Mouse (Mus musculus): Measurements from ENCODE around the gene Ralgds. TPM values are rescaled to one million over a fixed set of nuclear protein-coding genes. Genes with fewer than 3 reads are reported as not detected.

The Ralgds gene
- polyA plus RNA-seq, 1 experiment from 2014 or later: 55.9 TPM

- no peaks in the 10 kb centered on the region for H3K9me3 ChIP-seq (ENCODE audit: control insufficient read depth, low read length)
- DNase-seq (ENCODE audit: low spot score): no peak
- H3K9ac ChIP-seq (ENCODE audit: low read depth, low read length): peak overlapping the region; percentile 40; the same call in 1 of the 2 replicates
- no peak overlapping the region; the same call in 1 of the 2 replicates for H3K4me2 ChIP-seq (replicated peaks; ENCODE audit: low read depth, low read length)
- peak overlapping the region; percentile 92 for H3K27ac ChIP-seq (ENCODE audit: low read depth, low read length)
- H3K4me1 ChIP-seq (replicated peaks; ENCODE audit: control insufficient read depth, insufficient read depth, low read length): peaks cover 19% of the 10 kb centered on the region
- H3K4me3 ChIP-seq (ENCODE audit: low read depth, low read length): no peak overlapping the region
- ATAC-seq (ENCODE audit: low FRiP score): no peak
- H3K36me3 ChIP-seq (ENCODE audit: control insufficient read depth, insufficient read depth, low read length): no peaks in the 10 kb centered on the region
- WGBS: 40% methylated on average over 12 of the region's 12 CpGs
- no peaks in the 10 kb centered on the region for H3K27me3 ChIP-seq (ENCODE audit: control insufficient read depth, insufficient read depth, low read length)
These were observed 13.3 kb downstream of the Ralgds start for GRCm38 (mm10) chr2:28525943-28526876.

GRCm38 (mm10) chr2:28527436-28528353 lies 14.8 kb downstream of the Ralgds start:
- DNase-seq (ENCODE audit: low spot score) (no peak), ATAC-seq (ENCODE audit: low FRiP score) (no peak)
- Histone ChIP-seq H3K9ac (ENCODE audit: low read depth, low read length) (no peak overlapping the region), H3K27ac (ENCODE audit: low read depth, low read length) (no peak overlapping the region), H3K36me3 (ENCODE audit: control insufficient read depth, insufficient read depth, low read length) (no peaks in the 10 kb centered on the region), H3K4me1 (replicated peaks; ENCODE audit: control insufficient read depth, insufficient read depth, low read length) (peaks cover 23% of the 10 kb centered on the region), H3K4me3 (ENCODE audit: low read depth, low read length) (no peak overlapping the region), H3K4me2 (replicated peaks; ENCODE audit: low read depth, low read length) (no peak overlapping the region), H3K27me3 (ENCODE audit: control insufficient read depth, insufficient read depth, low read length) (no peaks in the 10 kb centered on the region), H3K9me3 (ENCODE audit: control insufficient read depth, low read length) (no peaks in the 10 kb centered on the region)
- WGBS: 90% methylated on average over 20 of the region's 20 CpGs

- Histone ChIP-seq H3K36me3 (ENCODE audit: control insufficient read depth, insufficient read depth, low read length) (no peaks in the 10 kb centered on the region), H3K4me2 (replicated peaks; ENCODE audit: low read depth, low read length) (no peak overlapping the region), H3K9ac (ENCODE audit: low read depth, low read length) (no peak overlapping the region), H3K9me3 (ENCODE audit: control insufficient read depth, low read length) (no peaks in the 10 kb centered on the region), H3K27ac (ENCODE audit: low read depth, low read length) (no peak overlapping the region), H3K27me3 (ENCODE audit: control insufficient read depth, insufficient read depth, low read length) (no peaks in the 10 kb centered on the region), H3K4me3 (ENCODE audit: low read depth, low read length) (no peak overlapping the region), H3K4me1 (replicated peaks; ENCODE audit: control insufficient read depth, insufficient read depth, low read length) (peaks cover 28% of the 10 kb centered on the region)
- WGBS: 87% methylated on average over 7 of the region's 7 CpGs
- DNase-seq (ENCODE audit: low spot score): no peak
- no peak for ATAC-seq (ENCODE audit: low FRiP score)
These were observed 15.4 kb downstream of the Ralgds start for GRCm38 (mm10) chr2:28528354-28528730.

- no peak overlapping the region for H3K4me3 ChIP-seq (ENCODE audit: low read depth, low read length)
- H3K4me1 ChIP-seq (replicated peaks; ENCODE audit: control insufficient read depth, insufficient read depth, low read length): peaks cover 35% of the 10 kb centered on the region
- H3K9me3 ChIP-seq (ENCODE audit: control insufficient read depth, low read length): no peaks in the 10 kb centered on the region
- WGBS: 77% methylated on average over 4 of the region's 4 CpGs
- no peak overlapping the region for H3K9ac ChIP-seq (ENCODE audit: low read depth, low read length)
- no peaks in the 10 kb centered on the region for H3K27me3 ChIP-seq (ENCODE audit: control insufficient read depth, insufficient read depth, low read length)
- DNase-seq (ENCODE audit: low spot score) (no peak), ATAC-seq (ENCODE audit: low FRiP score) (no peak)
- no peak overlapping the region for H3K27ac ChIP-seq (ENCODE audit: low read depth, low read length)
- no peak overlapping the region for H3K4me2 ChIP-seq (replicated peaks; ENCODE audit: low read depth, low read length)
- no peaks in the 10 kb centered on the region for H3K36me3 ChIP-seq (ENCODE audit: control insufficient read depth, insufficient read depth, low read length)
These were observed 16.9 kb downstream of the Ralgds start for GRCm38 (mm10) chr2:28529856-28530255.

DNA sequence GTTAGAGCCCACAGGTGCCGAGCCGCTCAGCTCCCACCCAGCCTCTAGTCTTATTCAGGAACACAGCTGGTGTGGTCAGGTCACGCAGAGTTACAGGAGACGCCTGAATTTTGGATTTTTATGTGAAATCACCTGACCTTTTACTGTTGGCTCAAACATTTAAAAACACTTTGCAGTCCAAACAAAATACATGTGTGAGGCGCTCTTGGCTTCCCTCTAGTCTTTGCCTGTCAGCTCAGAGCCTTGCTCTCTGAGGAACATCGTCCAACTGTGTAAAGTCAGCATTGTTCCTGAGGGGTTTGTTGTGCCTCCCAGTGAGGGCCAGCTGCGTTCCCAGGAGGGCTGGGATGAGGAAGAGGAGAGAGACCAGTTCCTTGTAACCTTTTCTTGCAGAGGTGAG lies 17.4 kb downstream of the Ralgds start:
- Histone ChIP-seq H3K27me3 (ENCODE audit: control insufficient read depth, insufficient read depth, low read length) (no peaks in the 10 kb centered on the region), H3K9ac (ENCODE audit: low read depth, low read length) (peak overlapping the region; percentile 12; the same call in 1 of the 2 replicates), H3K4me1 (replicated peaks; ENCODE audit: control insufficient read depth, insufficient read depth, low read length) (peaks cover 38% of the 10 kb centered on the region), H3K27ac (ENCODE audit: low read depth, low read length) (no peak overlapping the region), H3K36me3 (ENCODE audit: control insufficient read depth, insufficient read depth, low read length) (no peaks in the 10 kb centered on the region), H3K9me3 (ENCODE audit: control insufficient read depth, low read length) (no peaks in the 10 kb centered on the region), H3K4me2 (replicated peaks; ENCODE audit: low read depth, low read length) (no peak overlapping the region), H3K4me3 (ENCODE audit: low read depth, low read length) (no peak overlapping the region)
- WGBS: 65% methylated on average over 7 of the region's 7 CpGs
- ATAC-seq (ENCODE audit: low FRiP score) (no peak), DNase-seq (ENCODE audit: low spot score) (no peak)

DNA sequence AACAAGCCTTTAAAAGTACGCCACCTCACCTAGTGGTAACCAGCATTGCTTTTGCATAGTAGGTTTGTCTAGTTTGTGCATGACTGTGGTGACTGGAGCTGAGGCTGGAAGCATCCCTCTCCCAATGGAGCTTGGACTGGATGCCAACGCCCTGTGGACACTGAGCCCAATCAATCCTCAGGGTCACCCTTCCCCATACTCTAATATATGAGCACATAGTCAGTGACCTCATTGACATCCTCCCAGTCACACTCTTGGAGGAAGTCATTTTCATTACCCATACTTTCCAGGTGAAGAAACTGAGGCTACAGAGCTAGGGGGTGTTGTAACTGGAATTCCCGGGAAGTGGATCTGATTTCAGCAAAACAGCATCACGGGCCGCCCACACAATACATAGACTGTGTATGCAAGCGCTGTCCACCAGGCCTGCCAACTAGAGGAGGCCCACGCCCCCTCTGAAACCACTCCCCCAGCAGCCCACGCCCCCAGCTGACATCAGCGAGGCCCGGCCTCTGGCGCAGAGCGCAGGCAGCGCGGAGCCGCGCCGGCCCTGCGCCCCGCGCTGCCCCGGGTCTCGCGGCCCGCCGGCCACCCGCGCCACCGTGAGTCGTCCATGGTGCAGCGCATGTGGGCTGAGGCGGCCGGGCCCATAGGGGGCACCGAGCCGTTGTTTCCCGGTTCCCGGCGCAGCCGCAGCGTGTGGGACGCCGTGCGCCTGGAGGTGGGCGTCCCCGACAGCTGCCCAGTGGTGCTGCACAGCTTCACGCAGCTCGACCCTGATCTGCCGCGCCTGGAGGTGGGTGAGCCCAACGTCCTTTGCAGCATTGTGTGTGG lies 20.2 kb downstream of the Ralgds start:
- Histone ChIP-seq H3K9me3 (ENCODE audit: control insufficient read depth, low read length) (no peaks in the 10 kb centered on the region), H3K4me2 (replicated peaks; ENCODE audit: low read depth, low read length) (peak overlapping the region; percentile 78), H3K4me3 (ENCODE audit: low read depth, low read length) (peak overlapping the region; percentile 45), H3K4me1 (replicated peaks; ENCODE audit: control insufficient read depth, insufficient read depth, low read length) (peaks cover 35% of the 10 kb centered on the region), H3K27me3 (ENCODE audit: control insufficient read depth, insufficient read depth, low read length) (no peaks in the 10 kb centered on the region), H3K9ac (ENCODE audit: low read depth, low read length) (peak overlapping the region; percentile 54), H3K27ac (ENCODE audit: low read depth, low read length) (peak overlapping the region; percentile 89), H3K36me3 (ENCODE audit: control insufficient read depth, insufficient read depth, low read length) (no peaks in the 10 kb centered on the region)
- peak; percentile 88 for ATAC-seq (ENCODE audit: low FRiP score)
- peak; percentile 86 for DNase-seq (ENCODE audit: low spot score)
- 4% methylated on average over 33 of the region's 49 CpGs for WGBS

GRCm38 (mm10) chr2:28533901-28534435 lies 21.0 kb downstream of the Ralgds start:
- Histone ChIP-seq H3K36me3 (ENCODE audit: control insufficient read depth, insufficient read depth, low read length) (no peaks in the 10 kb centered on the region), H3K4me1 (replicated peaks; ENCODE audit: control insufficient read depth, insufficient read depth, low read length) (peaks cover 42% of the 10 kb centered on the region), H3K27ac (ENCODE audit: low read depth, low read length) (peak overlapping the region; percentile 89), H3K4me2 (replicated peaks; ENCODE audit: low read depth, low read length) (peak overlapping the region; percentile 78), H3K9ac (ENCODE audit: low read depth, low read length) (peak overlapping the region; percentile 59), H3K4me3 (ENCODE audit: low read depth, low read length) (peak overlapping the region; percentile 45), H3K9me3 (ENCODE audit: control insufficient read depth, low read length) (no peaks in the 10 kb centered on the region), H3K27me3 (ENCODE audit: control insufficient read depth, insufficient read depth, low read length) (no peaks in the 10 kb centered on the region)
- 56% methylated on average over 7 of the region's 7 CpGs for WGBS
- DNase-seq (ENCODE audit: low spot score) (peak; percentile 30), ATAC-seq (ENCODE audit: low FRiP score) (peak; percentile 4; the same call in 1 of the 2 replicates)
